Mouse (Mus musculus): Measurements from ENCODE around the gene Gm13278. TPM values are rescaled to one million over a fixed set of nuclear protein-coding genes. Genes with fewer than 3 reads are reported as not detected.
"Not testable (repeated sequence)": the region's sequence is repeated elsewhere in the genome, so short reads cannot be mapped to it uniquely, and the experiment has no call there.

The Gm13278 gene
- polyA plus RNA-seq (2015; fragmentation: Nextera tagmentation; extraction: Ambion mirVana): not detected in 2 replicates

GRCm38 (mm10) chr4:88791250-88791649 is at the start of gene Gm13278:
TSS of gene Gm13278 (plus strand) at chr4:88791550.
- H3K27me3 ChIP-seq (replicated peaks; ENCODE audit: control insufficient read depth, insufficient read depth, low read length); ATAC-seq; H3K4me2 ChIP-seq (ENCODE audit: low read length); H3K9me3 ChIP-seq (ENCODE audit: control insufficient read depth, low read length); H3K27ac ChIP-seq (ENCODE audit: low read length); H3K4me3 ChIP-seq (replicated peaks; ENCODE audit: low read length); H3K36me3 ChIP-seq (ENCODE audit: control insufficient read depth, insufficient read depth); H3K9ac ChIP-seq (replicated peaks; ENCODE audit: low read depth, low read length); H3K4me1 ChIP-seq (replicated peaks; ENCODE audit: control insufficient read depth, insufficient read depth, low read length): not testable (repeated sequence)
- WGBS: no CpG with 5 or more reads among the region's 28 CpGs

GRCm38 (mm10) chr4:88742771-88743371 is 48.5 kb upstream of the Gm13278 start:
- Histone ChIP-seq H3K4me3 (replicated peaks; ENCODE audit: low read length) (no peak overlapping the region), H3K27ac (ENCODE audit: low read length) (no peak overlapping the region), H3K4me2 (ENCODE audit: low read length) (no peak overlapping the region), H3K9me3 (ENCODE audit: control insufficient read depth, low read length) (no peaks in the 10 kb centered on the region), H3K36me3 (ENCODE audit: control insufficient read depth, insufficient read depth) (no peaks in the 10 kb centered on the region), H3K9ac (replicated peaks; ENCODE audit: low read depth, low read length) (no peak overlapping the region), H3K27me3 (replicated peaks; ENCODE audit: control insufficient read depth, insufficient read depth, low read length) (no peaks in the 10 kb centered on the region), H3K4me1 (replicated peaks; ENCODE audit: control insufficient read depth, insufficient read depth, low read length) (no peaks in the 10 kb centered on the region)
- ATAC-seq: no peak
- 74% methylated on average over 7 of the region's 7 CpGs for WGBS

- 52% methylated on average over 3 of the region's 3 CpGs for WGBS
- Histone ChIP-seq H3K27ac (ENCODE audit: low read length) (no peak overlapping the region), H3K4me3 (replicated peaks; ENCODE audit: low read length) (no peak overlapping the region), H3K36me3 (ENCODE audit: control insufficient read depth, insufficient read depth) (no peaks in the 10 kb centered on the region), H3K9me3 (ENCODE audit: control insufficient read depth, low read length) (no peaks in the 10 kb centered on the region), H3K4me1 (replicated peaks; ENCODE audit: control insufficient read depth, insufficient read depth, low read length) (no peaks in the 10 kb centered on the region), H3K27me3 (replicated peaks; ENCODE audit: control insufficient read depth, insufficient read depth, low read length) (no peaks in the 10 kb centered on the region), H3K4me2 (ENCODE audit: low read length) (no peak overlapping the region), H3K9ac (replicated peaks; ENCODE audit: low read depth, low read length) (no peak overlapping the region)
- no peak for ATAC-seq
Measured at GRCm38 (mm10) chr4:88744207-88744606, 47.1 kb upstream of the Gm13278 start.

- Histone ChIP-seq H3K9me3 (ENCODE audit: control insufficient read depth, low read length) (no peaks in the 10 kb centered on the region), H3K36me3 (ENCODE audit: control insufficient read depth, insufficient read depth) (no peaks in the 10 kb centered on the region), H3K4me3 (replicated peaks; ENCODE audit: low read length) (no peak overlapping the region), H3K9ac (replicated peaks; ENCODE audit: low read depth, low read length) (no peak overlapping the region), H3K27me3 (replicated peaks; ENCODE audit: control insufficient read depth, insufficient read depth, low read length) (no peaks in the 10 kb centered on the region), H3K4me1 (replicated peaks; ENCODE audit: control insufficient read depth, insufficient read depth, low read length) (no peaks in the 10 kb centered on the region), H3K27ac (ENCODE audit: low read length) (no peak overlapping the region), H3K4me2 (ENCODE audit: low read length) (no peak overlapping the region)
- no peak for ATAC-seq
- WGBS: 78% methylated on average over 6 of the region's 6 CpGs
Measured at GRCm38 (mm10) chr4:88749926-88750325, 41.4 kb upstream of the Gm13278 start.

DNA sequence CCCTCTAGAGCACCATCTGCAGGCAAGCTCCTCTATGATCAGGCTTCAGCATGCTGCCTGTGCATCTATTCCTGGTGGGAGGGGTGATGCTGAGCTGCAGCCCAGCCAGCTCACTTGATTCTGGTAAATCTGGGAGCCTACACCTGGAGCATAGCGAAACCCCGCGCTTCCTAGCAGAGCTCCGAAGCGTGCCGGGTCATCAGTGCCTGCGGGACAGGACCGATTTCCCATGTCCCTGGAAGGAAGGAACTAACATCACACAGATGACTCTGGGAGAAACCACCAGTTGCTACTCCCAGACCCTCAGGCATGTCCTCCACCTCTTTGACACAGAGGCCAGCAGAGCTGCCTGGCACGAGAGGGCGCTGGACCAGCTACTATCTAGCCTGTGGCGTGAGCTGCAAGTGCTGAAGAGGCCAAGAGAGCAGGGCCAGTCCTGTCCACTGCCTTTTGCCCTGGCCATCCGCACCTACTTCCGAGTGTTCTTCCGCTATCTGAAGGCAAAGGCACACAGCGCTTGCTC is 36.5 kb upstream of the Gm13278 start, which contains the start of gene Gm13271:
TSS of gene Gm13271 (plus strand) at position 51 of the 523 bp plus-strand sequence.
- not testable (repeated sequence) for H3K36me3 ChIP-seq (ENCODE audit: control insufficient read depth, insufficient read depth); H3K27me3 ChIP-seq (replicated peaks; ENCODE audit: control insufficient read depth, insufficient read depth, low read length); ATAC-seq; H3K4me3 ChIP-seq (replicated peaks; ENCODE audit: low read length); H3K4me2 ChIP-seq (ENCODE audit: low read length); H3K9ac ChIP-seq (replicated peaks; ENCODE audit: low read depth, low read length); H3K4me1 ChIP-seq (replicated peaks; ENCODE audit: control insufficient read depth, insufficient read depth, low read length); H3K27ac ChIP-seq (ENCODE audit: low read length); H3K9me3 ChIP-seq (ENCODE audit: control insufficient read depth, low read length)
- WGBS: 80% methylated on average over 14 of the region's 15 CpGs

GRCm38 (mm10) chr4:88756581-88757513 is 34.5 kb upstream of the Gm13278 start:
- H3K36me3 ChIP-seq (ENCODE audit: control insufficient read depth, insufficient read depth); H3K4me1 ChIP-seq (replicated peaks; ENCODE audit: control insufficient read depth, insufficient read depth, low read length); H3K27me3 ChIP-seq (replicated peaks; ENCODE audit: control insufficient read depth, insufficient read depth, low read length); H3K9me3 ChIP-seq (ENCODE audit: control insufficient read depth, low read length); ATAC-seq: not testable (repeated sequence)
- peak overlapping the region; percentile 86 for H3K4me2 ChIP-seq (ENCODE audit: low read length)
- peak overlapping the region; percentile 57 for H3K9ac ChIP-seq (replicated peaks; ENCODE audit: low read depth, low read length)
- H3K27ac ChIP-seq (ENCODE audit: low read length): peak overlapping the region; percentile 67; the same call in 1 of the 2 replicates
- 11% methylated on average over 28 of the region's 31 CpGs for WGBS
- H3K4me3 ChIP-seq (replicated peaks; ENCODE audit: low read length): peak overlapping the region; percentile 48

DNA sequence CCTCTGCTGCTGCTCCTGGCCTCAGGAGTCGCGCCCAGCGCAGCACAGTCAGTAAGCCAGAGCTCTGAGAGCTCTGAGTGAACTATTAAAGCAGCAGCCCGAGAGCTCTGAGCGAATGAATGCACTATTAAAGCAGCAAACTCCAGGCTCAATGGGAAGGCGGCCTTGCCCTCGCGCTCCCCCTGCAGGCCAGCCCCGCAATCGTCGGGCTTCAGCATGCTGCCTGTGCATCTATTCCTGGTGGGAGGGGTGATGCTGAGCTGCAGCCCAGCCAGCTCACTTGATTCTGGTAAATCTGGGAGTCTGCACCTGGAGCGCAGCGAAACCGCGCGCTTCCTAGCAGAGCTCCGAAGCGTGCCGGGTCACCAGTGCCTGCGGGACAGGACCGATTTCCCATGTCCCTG is 33.7 kb upstream of the Gm13278 start:
- Histone ChIP-seq H3K4me2 (ENCODE audit: low read length) (peak overlapping the region; percentile 86), H3K4me3 (replicated peaks; ENCODE audit: low read length) (peak overlapping the region; percentile 48), H3K9ac (replicated peaks; ENCODE audit: low read depth, low read length) (peak overlapping the region; percentile 57)
- WGBS: 0% methylated on average over 20 of the region's 21 CpGs
- ATAC-seq: peak; percentile 100
- not testable (repeated sequence) for H3K27me3 ChIP-seq (replicated peaks; ENCODE audit: control insufficient read depth, insufficient read depth, low read length); H3K36me3 ChIP-seq (ENCODE audit: control insufficient read depth, insufficient read depth); H3K4me1 ChIP-seq (replicated peaks; ENCODE audit: control insufficient read depth, insufficient read depth, low read length); H3K27ac ChIP-seq (ENCODE audit: low read length); H3K9me3 ChIP-seq (ENCODE audit: control insufficient read depth, low read length)

GRCm38 (mm10) chr4:88758751-88759150 is 32.6 kb upstream of the Gm13278 start:
- not testable (repeated sequence) for H3K4me3 ChIP-seq (replicated peaks; ENCODE audit: low read length); ATAC-seq; H3K27ac ChIP-seq (ENCODE audit: low read length); H3K36me3 ChIP-seq (ENCODE audit: control insufficient read depth, insufficient read depth); H3K4me1 ChIP-seq (replicated peaks; ENCODE audit: control insufficient read depth, insufficient read depth, low read length); H3K27me3 ChIP-seq (replicated peaks; ENCODE audit: control insufficient read depth, insufficient read depth, low read length); H3K9me3 ChIP-seq (ENCODE audit: control insufficient read depth, low read length); H3K4me2 ChIP-seq (ENCODE audit: low read length); H3K9ac ChIP-seq (replicated peaks; ENCODE audit: low read depth, low read length)
- 89% methylated on average over 6 of the region's 9 CpGs for WGBS

DNA sequence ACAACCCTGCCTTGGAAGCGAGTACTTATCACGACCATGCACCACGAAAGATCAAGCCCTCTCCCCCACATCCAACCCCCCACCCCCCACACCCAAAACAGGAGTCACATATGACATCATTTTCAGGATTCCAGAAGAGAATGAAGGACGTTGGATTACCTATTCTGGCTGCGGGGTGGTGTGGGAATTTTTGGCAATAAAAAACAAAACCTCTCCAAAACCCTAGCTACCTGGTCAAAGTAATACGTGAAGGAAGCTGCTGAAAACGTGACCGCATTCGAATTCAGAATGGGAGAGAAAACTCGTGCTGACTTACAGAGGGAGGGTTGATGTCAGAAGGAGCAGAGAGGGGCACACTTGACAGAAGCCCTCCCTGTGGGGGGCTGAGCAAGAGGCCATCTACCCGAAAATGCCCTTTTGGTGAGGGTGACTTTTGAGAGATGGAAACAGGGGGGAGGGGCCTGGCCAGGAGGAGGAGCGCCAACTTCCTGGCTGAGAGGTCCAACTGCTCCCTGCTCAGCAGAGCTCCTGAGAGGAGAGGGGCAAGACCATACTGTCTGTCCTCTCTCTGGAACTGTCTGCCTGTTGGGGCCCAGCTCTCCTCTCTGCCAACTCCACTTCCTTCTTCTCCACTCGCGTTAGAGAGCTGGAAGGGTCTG is 31.6 kb upstream of the Gm13278 start, which contains the start of gene Gm13283:
TSS of gene Gm13283 (plus strand) at position 510 of the 659 bp plus-strand sequence.
- ATAC-seq; H3K4me1 ChIP-seq (replicated peaks; ENCODE audit: control insufficient read depth, insufficient read depth, low read length); H3K27me3 ChIP-seq (replicated peaks; ENCODE audit: control insufficient read depth, insufficient read depth, low read length); H3K36me3 ChIP-seq (ENCODE audit: control insufficient read depth, insufficient read depth); H3K9me3 ChIP-seq (ENCODE audit: control insufficient read depth, low read length); H3K27ac ChIP-seq (ENCODE audit: low read length); H3K9ac ChIP-seq (replicated peaks; ENCODE audit: low read depth, low read length): not testable (repeated sequence)
- Histone ChIP-seq H3K4me3 (replicated peaks; ENCODE audit: low read length) (peak within 1 kb of the TSS; percentile 40), H3K4me2 (ENCODE audit: low read length) (peak within 1 kb of the TSS; percentile 60)
- WGBS: 26% methylated on average over 7 of the region's 14 CpGs
